Mouse (Mus musculus): ENCODE measurements at regions not wholly inside any gene's neighbourhood (a gene's known extent, or its start where the extent isn't known, plus 50 kb on each side); places are given as distances from the start of the nearest gene placed in this dataset.

DNA sequence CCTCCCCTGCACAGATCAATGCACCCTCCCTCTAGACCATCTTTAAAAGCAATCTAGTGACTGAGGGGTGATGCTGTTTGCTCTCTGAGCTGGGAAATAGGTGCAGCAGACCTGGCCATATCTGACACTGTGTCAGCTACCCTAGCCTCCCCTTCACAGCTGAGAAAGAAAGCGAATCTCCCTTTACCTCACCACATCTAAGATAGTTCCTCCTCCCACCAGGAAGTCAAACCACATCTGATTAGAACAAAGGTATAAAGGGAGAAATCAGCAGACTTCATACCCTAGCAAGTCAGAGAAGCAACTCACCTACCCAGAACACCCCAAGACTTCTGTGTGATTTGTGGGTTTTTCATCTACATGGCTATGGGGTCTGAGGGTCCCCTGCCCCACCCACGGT, 175.6 kb upstream of the Cadm1 start:
- H3K27me3 ChIP-seq (replicated peaks), result no peaks in the 10 kb centered on the region
- peaks cover 61% of the 10 kb centered on the region for H3K9me3 ChIP-seq
- no peaks in the 10 kb centered on the region for H3K36me3 ChIP-seq (replicated peaks; ENCODE audit: low read length)
- TF ChIP-seq FLI1 (IDR thresholded peaks at IDR 0.05; ENCODE audit: low read length), result no peak
- TF ChIP-seq GATA1 (IDR thresholded peaks at IDR 0.05; ENCODE audit: borderline replicate concordance, low read length), result no peak
- H3K4me3 ChIP-seq (replicated peaks), result no peak overlapping the region
- H3K4me1 ChIP-seq, result no peaks in the 10 kb centered on the region

DNA sequence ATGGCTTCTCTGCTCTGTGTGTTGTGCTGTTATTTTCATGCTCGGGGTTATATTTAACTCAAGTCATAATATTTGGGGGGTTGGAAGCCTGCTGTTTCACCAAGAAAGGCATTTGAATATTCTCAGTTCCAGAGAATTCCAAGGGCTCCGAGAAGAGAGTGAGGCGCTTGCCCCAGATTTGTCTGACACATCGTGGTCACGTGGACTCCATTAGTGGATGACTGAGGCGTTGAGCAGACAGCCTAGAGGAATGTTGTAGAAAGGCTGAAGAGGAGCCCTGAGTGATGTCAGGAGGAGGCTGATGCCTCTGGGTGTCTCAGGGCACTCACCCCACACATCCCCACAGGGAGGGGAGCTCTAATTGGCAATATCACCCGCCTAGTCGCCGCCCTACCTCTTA, 175.1 kb upstream of the Cadm1 start:
- peaks cover 61% of the 10 kb centered on the region for H3K9me3 ChIP-seq
- H3K36me3 ChIP-seq (replicated peaks; ENCODE audit: low read length), result no peaks in the 10 kb centered on the region
- no peaks in the 10 kb centered on the region for H3K4me1 ChIP-seq
- no peaks in the 10 kb centered on the region for H3K27me3 ChIP-seq (replicated peaks)
- TF ChIP-seq FLI1 (IDR thresholded peaks at IDR 0.05; ENCODE audit: low read length), result no peak
- TF ChIP-seq GATA1 (IDR thresholded peaks at IDR 0.05; ENCODE audit: borderline replicate concordance, low read length), result no peak
- H3K4me3 ChIP-seq (replicated peaks), result no peak overlapping the region

DNA sequence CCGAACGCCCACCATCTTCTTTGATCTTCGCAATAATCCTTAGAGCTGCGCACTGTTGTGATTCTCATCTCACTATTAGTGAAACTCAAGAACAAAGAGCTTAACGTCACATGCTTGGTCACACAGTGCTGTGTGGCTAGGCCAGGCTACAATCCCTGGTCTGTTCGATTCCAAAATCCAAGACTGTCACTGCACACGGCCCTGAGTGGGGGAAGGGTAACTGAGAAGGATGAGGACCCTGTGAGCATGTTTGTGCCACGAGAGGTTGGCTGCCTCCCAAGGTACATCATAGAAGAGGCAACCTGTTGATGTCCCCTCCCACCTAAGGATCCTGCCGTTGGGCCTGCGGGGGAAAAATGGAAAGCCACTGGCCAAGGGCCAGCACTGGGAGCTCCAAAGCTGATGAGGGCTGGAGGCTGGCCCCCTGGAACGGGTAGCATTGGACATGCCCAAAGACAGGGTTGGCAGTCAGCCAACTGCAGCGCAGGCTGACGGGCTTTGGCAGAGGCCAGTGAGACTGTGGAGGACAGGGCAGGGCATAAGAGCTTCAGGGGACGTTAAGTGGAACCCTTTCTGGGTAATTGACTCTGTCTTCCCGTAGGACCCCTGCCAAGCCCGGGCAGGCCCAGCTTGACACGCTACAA, 172.1 kb upstream of the Cadm1 start:
- Histone ChIP-seq H3K9me3 (peaks cover 38% of the 10 kb centered on the region), H3K4me1 (no peaks in the 10 kb centered on the region), H3K27me3 (replicated peaks) (no peaks in the 10 kb centered on the region), H3K36me3 (replicated peaks; ENCODE audit: low read length) (no peaks in the 10 kb centered on the region), H3K4me3 (replicated peaks) (no peak overlapping the region)
- no peak for TF ChIP-seq FLI1 (IDR thresholded peaks at IDR 0.05; ENCODE audit: low read length)

DNA sequence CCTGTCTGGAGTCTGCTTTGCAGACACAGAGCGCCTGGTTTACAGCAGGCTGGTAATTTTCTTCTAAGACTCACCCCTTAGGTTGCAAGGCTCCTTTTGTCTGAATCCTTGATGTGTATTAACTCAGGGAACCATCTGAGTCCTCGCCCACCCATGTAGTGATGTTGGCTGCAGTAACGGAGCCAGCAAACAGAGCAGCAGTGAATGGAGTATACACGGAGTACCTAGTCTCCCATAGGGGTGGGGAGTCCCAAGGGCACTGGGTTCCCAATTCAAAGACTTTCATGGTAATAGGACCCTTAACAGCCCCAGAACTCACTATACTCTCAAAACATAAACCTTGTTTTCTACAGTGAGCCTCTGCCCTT, 171.6 kb upstream of the Cadm1 start:
- Histone ChIP-seq H3K4me1 (no peaks in the 10 kb centered on the region), H3K36me3 (replicated peaks; ENCODE audit: low read length) (no peaks in the 10 kb centered on the region), H3K4me3 (replicated peaks) (no peak overlapping the region), H3K9me3 (peaks cover 36% of the 10 kb centered on the region), H3K27me3 (replicated peaks) (no peaks in the 10 kb centered on the region)
- TF ChIP-seq GATA1 (IDR thresholded peaks at IDR 0.05; ENCODE audit: borderline replicate concordance, low read length) (no peak), FLI1 (IDR thresholded peaks at IDR 0.05; ENCODE audit: low read length) (no peak)

GRCm38 (mm10) chr9:47363086-47363485, 166.9 kb upstream of the Cadm1 start:
- TF ChIP-seq GATA1 (IDR thresholded peaks at IDR 0.05; ENCODE audit: borderline replicate concordance, low read length) (no peak), FLI1 (IDR thresholded peaks at IDR 0.05; ENCODE audit: low read length) (no peak)
- peaks cover 9% of the 10 kb centered on the region for H3K9me3 ChIP-seq

DNA sequence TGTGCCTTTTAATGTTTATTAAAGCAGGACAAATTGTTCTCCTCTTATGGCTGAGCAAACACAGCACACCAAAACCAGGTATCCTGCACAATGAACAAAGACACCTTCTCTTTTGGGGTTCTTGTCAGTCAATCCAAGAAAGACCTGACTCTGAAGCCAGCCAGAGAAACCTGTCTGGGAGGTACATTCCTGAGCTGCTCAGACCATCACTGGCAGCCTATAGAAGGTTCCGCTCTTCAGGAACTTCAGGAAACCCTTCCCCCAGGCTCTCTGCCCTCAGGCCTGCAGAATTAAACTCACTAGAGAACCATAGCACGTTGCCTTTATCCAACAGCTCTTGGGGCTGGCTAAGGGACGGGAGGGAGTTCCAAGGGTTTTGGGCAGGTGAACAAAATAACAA, 165.2 kb upstream of the Cadm1 start:
- Histone ChIP-seq H3K27me3 (replicated peaks) (peaks cover 13% of the 10 kb centered on the region), H3K4me1 (no peaks in the 10 kb centered on the region), H3K9me3 (peaks cover 10% of the 10 kb centered on the region), H3K36me3 (replicated peaks; ENCODE audit: low read length) (no peaks in the 10 kb centered on the region), H3K4me3 (replicated peaks) (no peak overlapping the region)
- TF ChIP-seq FLI1 (IDR thresholded peaks at IDR 0.05; ENCODE audit: low read length) (no peak), GATA1 (IDR thresholded peaks at IDR 0.05; ENCODE audit: borderline replicate concordance, low read length) (no peak)

More at GRCm38 (mm10) chr9:47363086-47363485, 166.9 kb upstream of the Cadm1 start:
- no peaks in the 10 kb centered on the region for H3K4me1 ChIP-seq
- no peak overlapping the region for H3K4me3 ChIP-seq (replicated peaks)
- H3K36me3 ChIP-seq (replicated peaks; ENCODE audit: low read length), result no peaks in the 10 kb centered on the region
- H3K27me3 ChIP-seq (replicated peaks), result peaks cover 7% of the 10 kb centered on the region

DNA sequence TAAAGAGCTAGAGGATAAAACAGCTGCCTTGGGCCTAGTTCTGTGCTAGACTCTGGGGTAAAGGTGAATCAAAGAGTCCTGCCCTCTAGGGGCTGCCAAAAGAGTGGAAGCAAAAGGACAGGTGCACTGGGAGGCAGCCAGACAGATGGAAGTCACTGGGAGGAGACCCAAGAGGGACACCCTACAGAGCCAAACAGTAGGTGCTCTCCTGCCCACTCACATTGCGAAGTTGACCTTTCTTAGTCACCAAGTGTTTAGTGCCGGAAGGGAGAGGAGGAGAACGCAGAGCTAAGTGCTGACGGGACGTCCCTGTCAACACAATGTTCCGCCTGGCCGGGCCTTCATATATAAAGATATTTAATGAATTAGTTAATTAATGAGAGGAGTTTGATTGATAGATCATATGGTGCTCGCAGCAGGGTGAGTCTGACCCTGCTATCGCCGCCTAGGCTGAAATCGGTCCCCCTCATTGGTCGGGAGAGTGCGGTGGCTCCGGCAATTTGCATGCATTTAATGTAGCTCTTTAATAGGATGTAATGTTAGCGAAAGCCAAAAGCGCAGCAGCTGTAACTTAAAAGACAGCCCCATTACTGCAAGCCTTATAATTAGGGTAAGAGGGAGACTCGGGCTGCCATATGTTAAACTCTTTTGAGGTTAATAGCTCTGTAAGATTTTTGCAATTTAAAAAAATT, 162.6 kb upstream of the Cadm1 start:
- peaks cover 18% of the 10 kb centered on the region for H3K9me3 ChIP-seq
- no peaks in the 10 kb centered on the region for H3K4me1 ChIP-seq
- TF ChIP-seq GATA1 (IDR thresholded peaks at IDR 0.05; ENCODE audit: borderline replicate concordance, low read length) (no peak), FLI1 (IDR thresholded peaks at IDR 0.05; ENCODE audit: low read length) (no peak)
- peaks cover 13% of the 10 kb centered on the region for H3K27me3 ChIP-seq (replicated peaks)
- H3K4me3 ChIP-seq (replicated peaks), result no peak overlapping the region
- H3K36me3 ChIP-seq (replicated peaks; ENCODE audit: low read length), result no peaks in the 10 kb centered on the region

DNA sequence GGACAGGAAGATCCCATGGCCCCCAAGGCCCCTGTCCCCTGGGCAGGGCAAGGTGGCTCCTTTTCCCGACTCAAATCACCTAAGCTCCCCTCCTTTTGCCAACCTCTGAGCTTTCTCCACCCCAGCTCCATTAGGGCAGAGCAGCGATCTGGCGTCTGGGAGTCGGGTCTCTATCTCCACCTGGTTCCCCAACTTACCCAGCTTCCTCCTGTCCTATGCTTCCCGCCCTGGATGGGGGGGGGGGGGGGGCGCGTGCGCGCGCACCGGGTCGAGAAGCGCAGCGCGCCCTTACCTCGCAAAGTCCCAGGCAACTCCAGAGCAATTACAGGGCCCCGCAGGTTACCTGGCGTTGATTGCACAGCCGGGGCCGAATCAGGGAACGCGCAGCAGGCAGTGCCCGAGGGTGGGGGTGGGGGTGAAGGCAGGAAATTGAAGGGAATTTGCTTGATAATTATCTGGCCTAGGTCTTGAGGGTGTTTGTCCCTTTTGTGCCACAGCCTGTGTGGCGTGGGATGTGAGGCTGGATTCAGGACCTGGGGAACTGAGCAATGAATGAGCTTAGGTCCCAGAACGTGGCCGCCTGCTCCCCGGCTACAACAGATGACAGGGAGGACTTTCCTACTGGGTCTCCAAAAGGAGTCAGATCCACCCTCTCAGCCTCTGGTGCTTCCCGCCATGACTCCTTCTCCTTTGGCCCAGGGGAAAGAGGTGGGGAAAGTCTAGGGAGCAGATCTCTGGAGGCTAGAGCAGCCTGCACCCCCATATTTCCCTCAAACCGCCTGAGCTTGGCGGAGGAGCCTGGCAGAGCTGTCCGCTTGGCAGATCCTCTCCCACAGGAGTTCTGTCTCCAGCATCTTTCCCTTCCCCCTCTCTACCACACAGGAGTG, 161.7 kb upstream of the Cadm1 start:
- H3K4me1 ChIP-seq, result no peaks in the 10 kb centered on the region
- no peaks in the 10 kb centered on the region for H3K36me3 ChIP-seq (replicated peaks; ENCODE audit: low read length)
- TF ChIP-seq GATA1 (IDR thresholded peaks at IDR 0.05; ENCODE audit: borderline replicate concordance, low read length), result no peak
- no peak for TF ChIP-seq FLI1 (IDR thresholded peaks at IDR 0.05; ENCODE audit: low read length)
- peaks cover 13% of the 10 kb centered on the region for H3K27me3 ChIP-seq (replicated peaks)
- peaks cover 26% of the 10 kb centered on the region for H3K9me3 ChIP-seq
- no peak overlapping the region for H3K4me3 ChIP-seq (replicated peaks)

DNA sequence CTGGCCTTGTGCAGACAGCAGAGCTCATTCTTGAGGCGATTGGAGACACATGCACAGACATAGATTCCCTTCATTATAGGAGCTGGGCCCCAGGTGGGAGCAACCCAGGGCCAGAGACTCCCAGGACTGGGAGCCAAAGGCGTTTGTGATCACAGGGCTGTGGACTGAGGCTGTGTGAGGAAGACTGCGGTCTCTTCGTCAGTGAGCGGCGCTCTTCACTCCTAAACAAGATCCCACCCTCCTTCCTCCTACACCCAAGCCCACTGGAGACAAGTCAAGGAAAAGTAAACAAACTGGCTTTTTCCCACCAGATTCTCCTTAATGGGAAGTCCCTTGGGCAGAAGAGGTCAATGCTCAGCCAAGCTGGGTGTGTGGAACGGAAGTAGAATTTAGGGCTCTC, 157.7 kb upstream of the Cadm1 start:
- Histone ChIP-seq H3K4me1 (no peaks in the 10 kb centered on the region), H3K27me3 (replicated peaks) (peaks cover 10% of the 10 kb centered on the region), H3K36me3 (replicated peaks; ENCODE audit: low read length) (no peaks in the 10 kb centered on the region), H3K9me3 (peaks cover 51% of the 10 kb centered on the region), H3K4me3 (replicated peaks) (no peak overlapping the region)
- TF ChIP-seq GATA1 (IDR thresholded peaks at IDR 0.05; ENCODE audit: borderline replicate concordance, low read length) (no peak), FLI1 (IDR thresholded peaks at IDR 0.05; ENCODE audit: low read length) (no peak)

DNA sequence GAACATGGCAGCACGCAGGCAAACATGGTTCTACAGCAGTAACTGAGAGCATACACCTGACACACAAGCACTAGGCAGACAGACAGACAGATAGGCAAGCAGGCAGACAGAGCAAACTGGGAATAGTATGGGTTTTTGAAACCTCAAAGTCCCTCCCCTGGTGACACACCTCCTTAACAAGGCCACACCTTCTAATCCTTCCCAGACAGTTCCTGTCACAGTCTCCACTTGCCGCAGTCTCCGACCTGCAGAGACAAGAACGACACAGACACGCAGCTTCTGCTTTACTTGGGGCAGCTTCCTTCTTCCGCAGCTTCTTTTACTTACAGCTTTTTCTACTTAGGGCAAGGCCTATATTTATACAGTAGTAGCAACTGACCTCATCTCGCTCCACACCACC, 155.9 kb upstream of the Cadm1 start:
- no peaks in the 10 kb centered on the region for H3K36me3 ChIP-seq (replicated peaks; ENCODE audit: low read length)
- peaks cover 57% of the 10 kb centered on the region for H3K9me3 ChIP-seq
- no peaks in the 10 kb centered on the region for H3K4me1 ChIP-seq
- no peak for TF ChIP-seq FLI1 (IDR thresholded peaks at IDR 0.05; ENCODE audit: low read length)
- no peak for TF ChIP-seq GATA1 (IDR thresholded peaks at IDR 0.05; ENCODE audit: borderline replicate concordance, low read length)
- H3K4me3 ChIP-seq (replicated peaks), result no peak overlapping the region
- no peaks in the 10 kb centered on the region for H3K27me3 ChIP-seq (replicated peaks)
